Comparison of ENCODE assay signal across 17 mouse cellular contexts in genomic region chr1:175188186-175188585, GRCm38 (mm10).
"Had no signal": no experiment of that assay in that cellular context is flagged by ENCODE, and none has a peak within 500 bp of the region (broad histone marks: within the 10 kb centered on the region; RNA-seq: fewer than 3 reads in every experiment).

No protein-coding gene starts in this region.

- H3K4me1 ChIP-seq: limb, embryonic 10.5 days; liver, embryonic 15.5 days; neural tube, embryonic 13.5 days had no signal

- H3K27ac ChIP-seq: left cerebral cortex, adult 2 months; limb, embryonic 10.5 days; liver, embryonic 15.5 days; neural tube, embryonic 13.5 days had no signal

- DNase-seq: kidney, adult 18-20 months; kidney, postnatal 10 days; kidney, postnatal 4 days; lung, adult 2 months; lung, postnatal 4 days; retina, postnatal 1 day; right cerebral cortex, postnatal 4 days; spleen, adult 18-20 months; thymus, adult 2 months; thymus, postnatal 25 days had no signal

- H3K9ac ChIP-seq: liver, embryonic 15.5 days; neural tube, embryonic 13.5 days had no signal

- H3K4me3 ChIP-seq: left cerebral cortex, adult 2 months; limb, embryonic 10.5 days; liver, embryonic 15.5 days; neural tube, embryonic 13.5 days had no signal

- ATAC-seq: lung, postnatal 0 days had no signal

- H3K27me3 ChIP-seq: liver, embryonic 15.5 days; neural tube, embryonic 13.5 days had no signal

- H3K36me3 ChIP-seq: limb, embryonic 10.5 days; liver, embryonic 15.5 days; neural tube, embryonic 13.5 days had no signal

- H3K9me3 ChIP-seq: limb, embryonic 10.5 days; liver, embryonic 15.5 days; neural tube, embryonic 13.5 days had no signal

- H3K4me2 ChIP-seq: liver, embryonic 11.5 days; liver, embryonic 15.5 days; midbrain, embryonic 11.5 days; neural tube, embryonic 13.5 days had no signal
